Mouse (Mus musculus) liver, postnatal 0 days (tissue): Measurements from ENCODE around the gene Zcchc7.

Experiments
- CTCF ChIP-seq: sonication (generic); IDR thresholded peaks from 2 replicates; pipeline ENCODE4 v1.5.1; 2016; ENCODE audit warnings: antibody characterized with exemption, low read depth
- EP300 ChIP-seq: IDR thresholded peaks from 2 replicates; pipeline ENCODE4 v1.6.1; 2016; ENCODE audit warnings: antibody characterized with exemption, low read depth, mild to moderate bottlenecking

- peak; percentile 100 for TF ChIP-seq CTCF
- TF ChIP-seq EP300 = no peak
These were observed 217.8 kb downstream of the Zcchc7 start for GRCm38 (mm10) chr4:44973450-44973849.
